Mouse (Mus musculus): Measurements from ENCODE around the gene Adgrf1.

GRCm38 (mm10) chr17:43365297-43365696 lies 95.2 kb downstream of the Adgrf1 start:
- TF ChIP-seq CTCF (IDR thresholded peaks at IDR 0.05; ENCODE audit: low read depth, low read length) (no peak), POLR2A (IDR thresholded peaks at IDR 0.05; ENCODE audit: insufficient read depth, low read length) (no peak), EP300 (IDR thresholded peaks at IDR 0.05; ENCODE audit: insufficient read depth, low read depth, low read length) (no peak)
